Mouse (Mus musculus) olfactory bulb, adult 2 months (tissue): ENCODE measurements around the gene Pla1a.

Experiments
- CTCF ChIP-seq: fragments of 200-500 bp; IDR thresholded peaks from 2 replicates; pipeline ENCODE4 v1.5.1; 2012; ENCODE audit warnings: low read depth, mild to moderate bottlenecking, low read length, moderate library complexity; ENCODE audit not compliant: insufficient read depth
- POLR2A ChIP-seq: fragments of 200-500 bp; IDR thresholded peaks from 2 replicates; pipeline ENCODE4 v1.6.1; 2012; ENCODE audit warnings: mild to moderate bottlenecking, low read depth, low read length, moderate library complexity; ENCODE audit not compliant: insufficient read depth

DNA sequence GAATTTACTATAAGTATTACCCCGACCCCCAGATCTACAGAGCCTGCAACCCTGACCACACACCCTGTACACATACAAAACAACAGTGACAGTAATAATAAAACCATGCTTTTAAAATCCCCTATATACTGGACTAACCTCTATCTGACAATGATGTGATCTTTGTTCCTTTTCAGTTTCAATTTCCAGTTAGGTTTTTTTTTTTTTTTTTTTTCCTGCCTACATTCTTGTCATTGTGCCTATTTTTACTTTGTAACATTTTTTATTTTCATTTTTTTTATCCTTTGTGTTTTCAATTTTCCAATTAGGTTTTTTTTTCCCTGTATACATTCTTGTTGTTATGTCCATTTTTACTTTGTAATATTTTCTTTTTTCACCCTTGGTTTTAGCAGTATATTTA lies 7.1 kb downstream of the Pla1a start:
- no peak for TF ChIP-seq POLR2A
- TF ChIP-seq CTCF = no peak
